Mouse (Mus musculus) limb, embryonic 14.5 days (tissue): ENCODE results near the gene Plcl1. TPM values are rescaled to one million over a fixed set of nuclear protein-coding genes. Genes with fewer than 3 reads are reported as not detected.

Source experiments
- ATAC-seq: fragments of 200-750 bp; cut with Nextera tagmentation; 2 replicates; pipeline ENCODE4 v1.8.0; 2017; ENCODE audit warnings: low read depth, moderate number of reproducible peaks, moderate TSS enrichment; ENCODE audit not compliant: low FRiP score
- DNase-seq: peaks from one replicate; pipeline ENCODE4 v3.0.0-alpha.2; 2015; ENCODE audit warnings: low spot score
- H3K27ac ChIP-seq: fragments of 300-500 bp; sonication (generic); replicated peaks from 2 replicates; pipeline ENCODE4 v1.5.1; 2014; ENCODE audit warnings: low read depth, mild to moderate bottlenecking, low read length, moderate library complexity, mixed read lengths
- H3K27me3 ChIP-seq: fragments of 300-500 bp; sonication (generic); 2 replicates; pipeline ENCODE4 v1.6.1; 2014; ENCODE audit warnings: low read length, mixed read lengths; ENCODE audit not compliant: control insufficient read depth, insufficient read depth
- H3K36me3 ChIP-seq: fragments of 300-500 bp; sonication (generic); 2 replicates; pipeline ENCODE4 v1.6.1; 2014; ENCODE audit warnings: mild to moderate bottlenecking, low read length, moderate library complexity, mixed read lengths; ENCODE audit not compliant: control insufficient read depth, insufficient read depth
- H3K4me1 ChIP-seq: fragments of 300-500 bp; sonication (generic); 2 replicates; pipeline ENCODE4 v1.6.1; 2014; ENCODE audit warnings: antibody characterized with exemption, low read length, mixed read lengths; ENCODE audit not compliant: control insufficient read depth, insufficient read depth
- H3K4me2 ChIP-seq: fragments of 300-500 bp; sonication (generic); replicated peaks from 2 replicates; pipeline ENCODE4 v1.6.1; 2014; ENCODE audit warnings: low read depth, mild to moderate bottlenecking, low read length, moderate library complexity; ENCODE audit not compliant: severe bottlenecking
- H3K4me3 ChIP-seq: fragments of 300-500 bp; sonication (generic); replicated peaks from 2 replicates; pipeline ENCODE4 v1.5.1; 2014; ENCODE audit warnings: low read length
- H3K9ac ChIP-seq: fragments of 300-500 bp; sonication (generic); 2 replicates; pipeline ENCODE4 v1.6.1; 2014; ENCODE audit warnings: mild to moderate bottlenecking, low read depth, low read length, moderate library complexity; ENCODE audit not compliant: severe bottlenecking
- H3K9me3 ChIP-seq: fragments of 300-500 bp; sonication (generic); 2 replicates; pipeline ENCODE4 v1.6.1; 2016; ENCODE audit warnings: low read length; ENCODE audit not compliant: control insufficient read depth
- POLR2A ChIP-seq: fragments of 200-500 bp; IDR thresholded peaks from 2 replicates; pipeline ENCODE4 v1.8.0; 2012; ENCODE audit warnings: inconsistent platforms, mild to moderate bottlenecking, moderate library complexity, borderline replicate concordance; ENCODE audit not compliant: insufficient read depth, insufficient read length; ENCODE audit errors: extremely low read depth
- WGBS: fragments of 180-500 bp; shearing (Covaris S2); extraction: QIAGEN DNeasy Blood & Tissue Kit; methylation state at CpG from one replicate; pipeline ENCODE4 v1.1.7; 2014; 5-methylcytosine and 5-hydroxymethylcytosine counted together
- polyA plus RNA-seq, 2 experiments: library from polyadenylated mRNA; depleted of rRNA in 1 of 2; stranded (reverse) in 1 of 2; unstranded in 1 of 2; fragments of >200 nt; fragmentation: Nextera tagmentation in 1 of 2; extraction: Ambion mirVana in 1 of 2; gene quantifications; 2 replicates each; pipeline versions ENCODE4 v1.2.1 to v1.2.3; 2012 to 2014

The Plcl1 gene
- polyA plus RNA-seq, 2 experiments, result 1.8 to 2.3 TPM

- H3K36me3 ChIP-seq, result no peaks in the 10 kb centered on the region
- ATAC-seq (no peak), DNase-seq (no peak)
- H3K4me2 ChIP-seq, result no peak overlapping the region
- no peaks in the 10 kb centered on the region for H3K4me1 ChIP-seq
- no peaks in the 10 kb centered on the region for H3K27me3 ChIP-seq
- H3K9ac ChIP-seq, result no peak overlapping the region
- no peaks in the 10 kb centered on the region for H3K9me3 ChIP-seq
- TF ChIP-seq POLR2A, result no peak
- 85% methylated on average over 4 of the region's 4 CpGs for WGBS
- H3K4me3 ChIP-seq, result no peak overlapping the region
- no peak overlapping the region for H3K27ac ChIP-seq
Observed at GRCm38 (mm10) chr1:55605450-55605849, 199.7 kb downstream of the Plcl1 start.

GRCm38 (mm10) chr1:55605956-55606355 is 200.2 kb downstream of the Plcl1 start:
- no peak for ATAC-seq
- no peaks in the 10 kb centered on the region for H3K27me3 ChIP-seq
- H3K4me3 ChIP-seq, result no peak overlapping the region
- no peaks in the 10 kb centered on the region for H3K9me3 ChIP-seq
- H3K4me1 ChIP-seq, result no peaks in the 10 kb centered on the region
- H3K4me2 ChIP-seq, result no peak overlapping the region
- 70% methylated on average over 2 of the region's 2 CpGs for WGBS
- H3K36me3 ChIP-seq, result no peaks in the 10 kb centered on the region
- TF ChIP-seq POLR2A, result no peak
- no peak for DNase-seq
- H3K27ac ChIP-seq, result no peak overlapping the region
- no peak overlapping the region for H3K9ac ChIP-seq

- no peaks in the 10 kb centered on the region for H3K4me1 ChIP-seq
- no peak for TF ChIP-seq POLR2A
- no peak overlapping the region for H3K4me2 ChIP-seq
- DNase-seq, result no peak
- H3K36me3 ChIP-seq, result no peaks in the 10 kb centered on the region
- H3K27ac ChIP-seq, result no peak overlapping the region
- no peaks in the 10 kb centered on the region for H3K27me3 ChIP-seq
- no peak overlapping the region for H3K4me3 ChIP-seq
- H3K9me3 ChIP-seq, result no peaks in the 10 kb centered on the region
- WGBS, result 43% methylated on average over 8 of the region's 8 CpGs
- H3K9ac ChIP-seq, result no peak overlapping the region
- no peak for ATAC-seq
Observed at GRCm38 (mm10) chr1:55606405-55606804, 200.7 kb downstream of the Plcl1 start.

- no peak for TF ChIP-seq POLR2A
- Histone ChIP-seq H3K9ac (no peak overlapping the region), H3K36me3 (no peaks in the 10 kb centered on the region), H3K4me1 (no peaks in the 10 kb centered on the region), H3K4me3 (no peak overlapping the region), H3K4me2 (no peak overlapping the region), H3K27me3 (no peaks in the 10 kb centered on the region), H3K27ac (no peak overlapping the region), H3K9me3 (no peaks in the 10 kb centered on the region)
- WGBS, result 74% methylated on average over 6 of the region's 6 CpGs
- no peak for DNase-seq
- ATAC-seq, result no peak
Observed at GRCm38 (mm10) chr1:55612759-55613328, 207.1 kb downstream of the Plcl1 start.

GRCm38 (mm10) chr1:55617857-55618256 is 212.1 kb downstream of the Plcl1 start:
- Histone ChIP-seq H3K4me1 (no peaks in the 10 kb centered on the region; the same call in 1 of the 2 replicates), H3K27me3 (no peaks in the 10 kb centered on the region), H3K4me3 (no peak overlapping the region), H3K9me3 (no peaks in the 10 kb centered on the region), H3K9ac (no peak overlapping the region), H3K4me2 (no peak overlapping the region), H3K27ac (no peak overlapping the region), H3K36me3 (no peaks in the 10 kb centered on the region)
- DNase-seq (no peak), ATAC-seq (no peak)
- TF ChIP-seq POLR2A, result no peak
- WGBS, result 83% methylated on average over 2 of the region's 2 CpGs
